Mouse (Mus musculus) heart, postnatal 0 days (tissue): ENCODE data around the gene Gcnt4. TPM values are rescaled to one million over a fixed set of nuclear protein-coding genes. Genes with fewer than 3 reads are reported as not detected.
"Not testable (repeated sequence)": the region's sequence is repeated elsewhere in the genome, so short reads cannot be mapped to it uniquely, and the experiment has no call there.

Source experiments
- ATAC-seq: fragments of 200-750 bp; cut with Nextera tagmentation; 2 replicates; pipeline ENCODE4 v1.8.0; 2017; ENCODE audit warnings: low read depth, moderate number of reproducible peaks, moderate library complexity; ENCODE audit not compliant: insufficient read depth
- DNase-seq: peaks from one replicate; pipeline ENCODE4 v3.0.0-alpha.2; 2016; ENCODE audit warnings: low spot score
- H3K27ac ChIP-seq: fragments of 300-500 bp; sonication (generic); 2 replicates; pipeline ENCODE4 v1.5.1; 2014; ENCODE audit warnings: low read depth, mild to moderate bottlenecking
- H3K27me3 ChIP-seq: fragments of 300-500 bp; sonication (generic); 2 replicates; pipeline ENCODE4 v1.6.1; 2014; ENCODE audit warnings: low read length, mixed read lengths; ENCODE audit not compliant: control insufficient read depth, insufficient read depth
- H3K36me3 ChIP-seq: fragments of 300-500 bp; sonication (generic); replicated peaks from 2 replicates; pipeline ENCODE4 v1.6.1; 2014; ENCODE audit warnings: low read length, mixed read lengths; ENCODE audit not compliant: control insufficient read depth, insufficient read depth
- H3K4me1 ChIP-seq: fragments of 300-500 bp; sonication (generic); 2 replicates; pipeline ENCODE4 v1.6.1; 2014; ENCODE audit warnings: antibody characterized with exemption; ENCODE audit not compliant: control insufficient read depth, insufficient read depth
- H3K4me2 ChIP-seq: fragments of 300-500 bp; sonication (generic); 2 replicates; pipeline ENCODE4 v1.6.1; 2014; ENCODE audit warnings: low read depth, mild to moderate bottlenecking, low read length, moderate library complexity
- H3K4me3 ChIP-seq: fragments of 300-500 bp; sonication (generic); 2 replicates; pipeline ENCODE4 v1.5.1; 2014; ENCODE audit warnings: low read depth, low read length
- H3K9ac ChIP-seq: fragments of 300-500 bp; sonication (generic); replicated peaks from 2 replicates; pipeline ENCODE4 v1.6.1; 2014; ENCODE audit warnings: low read depth, low read length, mixed read lengths
- H3K9me3 ChIP-seq: fragments of 300-500 bp; sonication (generic); replicated peaks from 2 replicates; pipeline ENCODE4 v1.6.1; 2016; ENCODE audit warnings: low read length; ENCODE audit not compliant: control insufficient read depth
- CTCF ChIP-seq: IDR thresholded peaks from 2 replicates; pipeline ENCODE4 v1.5.1; 2016; ENCODE audit warnings: antibody characterized with exemption, control low read depth, low read depth
- EP300 ChIP-seq: IDR thresholded peaks from 2 replicates; pipeline ENCODE4 v1.6.1; 2016; ENCODE audit warnings: antibody characterized with exemption, low read depth
- WGBS: fragments of 180-500 bp; shearing (Covaris S2); extraction: QIAGEN DNeasy Blood & Tissue Kit; methylation state at CpG from one replicate; pipeline ENCODE4 v1.1.7; 2014; 5-methylcytosine and 5-hydroxymethylcytosine counted together
- polyA plus RNA-seq: library from polyadenylated mRNA; unstranded; fragments of >200 nt; fragmentation: Nextera tagmentation; extraction: Ambion mirVana; gene quantifications from 2 replicates; pipeline ENCODE4 v1.2.1, GENCODE M21; 2015
- total RNA-seq: library from RNA; depleted of rRNA; stranded (reverse); fragments of >200 nt; gene quantifications from 2 replicates; pipeline ENCODE4 v1.2.3, GENCODE M21; 2014; ENCODE audit warnings: low replicate concordance

Gcnt4 gene
- total and polyA plus RNA-seq, 2 experiments from 2014 or later = 0.10 TPM; not detected in 1

DNA sequence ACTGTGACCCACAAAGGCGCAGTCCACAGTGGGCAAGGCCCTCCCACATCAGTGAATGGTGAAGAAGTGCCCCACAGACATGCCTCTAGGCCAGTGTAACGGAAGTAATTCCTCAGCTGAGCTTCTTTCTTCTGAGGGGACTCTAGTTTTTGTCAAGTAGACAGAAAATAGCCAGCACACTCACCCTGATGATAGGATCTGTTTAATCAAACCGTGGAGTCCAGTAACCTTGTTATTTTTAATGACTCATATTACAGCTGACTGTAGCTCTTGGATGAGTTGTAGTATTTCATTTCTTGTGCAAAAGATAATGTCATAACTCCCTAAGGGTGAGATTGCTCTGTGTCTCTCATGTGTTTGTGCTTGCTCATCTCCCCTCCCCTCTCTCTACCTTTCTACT is 17.8 kb upstream of the Gcnt4 start:
- TF ChIP-seq CTCF (no peak), EP300 (no peak)
- H3K9ac ChIP-seq = no peak overlapping the region

DNA sequence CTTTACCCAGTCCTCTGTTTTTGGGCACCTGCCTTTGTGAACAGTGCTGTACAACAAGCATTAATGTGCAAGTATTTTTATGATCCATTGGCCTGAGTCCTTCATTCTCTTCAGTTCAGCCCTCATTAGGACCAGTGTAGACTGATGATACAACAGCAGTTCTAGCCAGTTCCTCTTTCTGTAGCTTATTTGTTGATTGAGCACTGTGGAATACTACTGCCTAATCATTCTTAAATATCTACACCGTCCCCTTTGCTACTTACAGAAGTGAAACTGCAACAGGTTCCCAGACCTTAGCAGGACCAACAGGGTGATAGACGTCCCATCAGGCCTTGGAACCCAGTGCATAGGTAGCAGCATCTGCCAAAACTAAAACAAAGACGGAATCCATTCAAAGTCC is 13.3 kb upstream of the Gcnt4 start:
- DNase-seq (no peak), ATAC-seq (no peak)
- Histone ChIP-seq H3K4me3 (no peak overlapping the region), H3K27ac (no peak overlapping the region), H3K27me3 (no peaks in the 10 kb centered on the region), H3K4me2 (no peak overlapping the region), H3K9me3 (no peaks in the 10 kb centered on the region), H3K4me1 (no peaks in the 10 kb centered on the region), H3K36me3 (no peaks in the 10 kb centered on the region), H3K9ac (no peak overlapping the region)
- TF ChIP-seq EP300 (no peak), CTCF (no peak)
- 79% methylated on average over 3 of the region's 3 CpGs for WGBS

More for the DNA sequence above, 17.8 kb upstream of the Gcnt4 start:
- no peaks in the 10 kb centered on the region for H3K27me3 ChIP-seq
- H3K4me2 ChIP-seq = no peak overlapping the region
- no peak overlapping the region for H3K27ac ChIP-seq
- DNase-seq (no peak), ATAC-seq (no peak)
- WGBS = 45% methylated on average over 3 of the region's 3 CpGs
- no peak overlapping the region for H3K4me3 ChIP-seq
- no peaks in the 10 kb centered on the region for H3K36me3 ChIP-seq
- H3K9me3 ChIP-seq = no peaks in the 10 kb centered on the region
- no peaks in the 10 kb centered on the region for H3K4me1 ChIP-seq

DNA sequence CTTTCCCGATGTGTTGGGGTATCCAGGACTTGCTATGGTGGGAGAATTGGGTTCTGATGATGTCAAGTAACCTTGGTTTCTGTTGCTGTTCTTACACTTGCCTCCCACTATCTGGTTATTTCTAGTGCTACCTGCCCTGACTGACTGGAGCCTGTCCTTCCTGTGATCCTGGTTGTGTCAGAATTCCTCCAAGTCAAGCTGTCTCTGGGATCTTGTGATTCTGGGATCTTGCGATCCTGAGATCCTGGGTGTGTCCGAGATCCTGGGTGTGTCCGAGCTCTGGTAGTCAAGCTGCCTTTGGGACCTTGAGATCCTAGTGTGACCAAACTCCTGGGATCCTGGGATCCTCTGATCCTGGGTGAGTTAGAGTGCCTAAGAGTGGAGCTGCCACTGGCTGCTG is 1.4 kb upstream of the Gcnt4 start:
- ATAC-seq, H3K4me3 ChIP-seq, DNase-seq, H3K27ac ChIP-seq, H3K9ac ChIP-seq, H3K4me2 ChIP-seq, H3K4me1 ChIP-seq, H3K36me3 ChIP-seq, H3K9me3 ChIP-seq: not testable (repeated sequence)
- WGBS = 92% methylated on average over 4 of the region's 4 CpGs
- H3K27me3 ChIP-seq = peaks cover 11% of the 10 kb centered on the region; the same call in 1 of the 2 replicates

DNA sequence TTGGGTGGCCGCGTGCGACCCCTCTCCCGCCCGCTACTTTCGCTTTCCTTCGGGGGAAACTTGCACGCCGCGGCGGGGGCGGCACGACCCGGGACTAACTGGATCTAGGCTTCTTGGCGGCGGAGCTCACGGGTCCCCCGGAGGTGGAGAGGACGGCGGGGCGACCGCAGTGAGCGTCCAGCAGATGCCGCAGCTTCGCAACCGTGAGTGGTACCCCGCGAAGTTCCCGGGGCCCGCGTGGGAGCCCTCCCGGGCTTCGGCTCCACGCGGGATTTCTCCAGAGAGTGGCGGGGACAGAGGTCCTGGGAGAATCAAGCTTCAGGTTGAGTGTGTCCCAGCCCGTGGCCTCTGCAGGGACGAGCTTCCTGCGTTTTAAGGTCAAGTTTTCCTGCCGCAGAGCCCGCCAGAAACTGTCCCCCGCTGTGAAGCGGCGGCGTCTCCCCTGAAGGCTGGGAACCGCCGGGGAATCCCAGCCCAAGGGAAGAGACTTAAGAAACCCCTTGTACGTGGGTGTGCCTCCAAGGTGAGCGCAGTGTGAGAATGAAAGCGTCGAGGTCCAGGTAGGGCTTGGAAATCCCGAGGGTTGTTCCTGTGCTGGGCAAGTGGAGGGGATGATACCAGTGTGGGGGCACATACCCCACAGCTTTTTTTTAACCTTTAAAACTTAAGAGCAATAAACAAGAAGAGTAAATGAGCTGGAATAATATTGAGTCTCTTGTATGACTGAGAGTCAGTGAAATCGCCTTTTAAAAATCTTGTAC is 676 bp downstream of the Gcnt4 start:
- Histone ChIP-seq H3K4me2 (peak overlapping the region; percentile 90), H3K9ac (peak overlapping the region; percentile 56), H3K4me1 (no peaks in the 10 kb centered on the region), H3K9me3 (no peaks in the 10 kb centered on the region), H3K4me3 (peak overlapping the region; percentile 69), H3K36me3 (no peaks in the 10 kb centered on the region), H3K27ac (no peak overlapping the region), H3K27me3 (peaks cover 11% of the 10 kb centered on the region; the same call in 1 of the 2 replicates)
- peak; percentile 50 for ATAC-seq
- no peak for DNase-seq
- TF ChIP-seq EP300 = no peak
- TF ChIP-seq CTCF = no peak
- WGBS = 2% methylated on average over 52 of the region's 53 CpGs

DNA sequence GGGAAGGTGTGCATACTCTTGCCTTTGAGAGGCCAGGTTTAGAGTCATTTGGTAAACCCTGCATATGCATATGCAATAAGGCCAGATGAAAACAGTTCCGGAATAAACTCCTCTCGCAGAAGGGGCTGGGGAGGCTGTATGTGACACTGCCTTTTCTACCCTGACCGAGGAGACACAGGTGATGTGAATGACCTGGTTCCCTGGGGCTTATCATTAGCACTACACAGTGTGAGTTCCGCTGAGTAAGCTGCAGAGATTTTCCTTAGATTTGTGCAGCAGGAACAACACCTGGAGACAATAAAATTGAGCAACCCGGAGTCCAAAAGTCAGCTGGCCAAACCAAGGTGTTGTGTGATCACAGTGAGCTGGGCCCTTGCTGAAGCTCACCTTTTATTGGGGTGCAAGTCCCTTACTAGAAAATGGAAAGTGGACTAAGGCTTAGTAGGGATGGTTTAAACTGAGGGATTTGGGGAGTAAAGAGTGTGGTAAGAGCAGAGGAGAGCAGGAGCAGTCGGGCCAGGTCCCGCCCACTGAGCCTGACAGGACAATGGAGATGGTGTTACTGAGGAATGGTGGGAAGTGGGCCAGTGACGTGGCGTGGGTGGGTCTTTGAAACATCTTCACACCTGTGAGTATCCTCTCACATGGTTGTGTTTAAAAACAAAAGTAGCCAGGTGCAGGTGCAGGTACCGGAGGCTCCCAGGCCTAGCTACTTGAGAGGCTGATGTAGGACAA is 1.7 kb downstream of the Gcnt4 start:
- Histone ChIP-seq H3K4me3 (no peak overlapping the region), H3K4me2 (no peak overlapping the region)

More for the DNA sequence above, 1.7 kb downstream of the Gcnt4 start:
- 70% methylated on average over 10 of the region's 10 CpGs for WGBS
- Histone ChIP-seq H3K9ac (no peak overlapping the region), H3K9me3 (no peaks in the 10 kb centered on the region), H3K4me1 (no peaks in the 10 kb centered on the region), H3K36me3 (no peaks in the 10 kb centered on the region), H3K27me3 (peaks cover 11% of the 10 kb centered on the region; the same call in 1 of the 2 replicates), H3K27ac (no peak overlapping the region)
- TF ChIP-seq CTCF (no peak), EP300 (no peak)
- no peak for DNase-seq
- no peak for ATAC-seq
